Mouse (Mus musculus): ENCODE measurements around the gene Clybl. TPM values are rescaled to one million over a fixed set of nuclear protein-coding genes. Genes with fewer than 3 reads are reported as not detected.

Clybl gene
- polyA plus RNA-seq, 1 experiment = 10.7 TPM

DNA sequence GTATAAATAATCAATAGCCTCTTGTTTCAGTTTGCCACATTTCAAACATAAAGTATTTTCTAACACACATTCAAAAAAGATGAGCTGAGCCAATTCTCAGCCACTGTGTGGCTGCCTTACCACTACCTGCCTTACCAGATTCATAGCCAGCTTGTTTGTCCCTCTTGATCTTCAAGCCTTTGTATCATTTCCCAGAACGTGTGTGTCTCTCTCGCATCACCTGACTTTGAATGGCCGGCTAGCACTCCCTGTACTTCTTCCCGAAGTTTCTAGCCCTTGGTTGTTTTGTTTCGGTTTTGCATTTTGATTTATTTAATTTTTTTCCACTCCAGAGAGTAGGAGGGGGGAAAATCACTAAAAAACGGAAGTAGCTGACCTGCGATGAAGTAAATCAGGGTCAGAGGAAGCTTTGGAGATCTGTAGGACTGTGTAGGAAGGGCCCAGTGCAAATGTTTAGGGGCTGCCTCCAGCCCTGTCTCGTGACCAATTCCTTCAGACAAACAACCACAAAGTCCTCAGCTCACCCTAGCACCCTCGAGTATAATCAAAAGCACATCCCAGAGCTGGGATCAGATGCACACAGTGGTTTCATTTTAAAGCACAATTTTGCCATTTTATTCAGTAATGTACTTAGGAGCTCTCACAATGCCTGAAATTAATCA, 195.1 kb downstream of the Clybl start:
- 72% methylated on average over 9 of the region's 9 CpGs for WGBS

GRCm38 (mm10) chr14:122377681-122378080, 196.2 kb downstream of the Clybl start:
- no peak for DNase-seq (ENCODE audit: low read depth, low spot score)
- 90% methylated on average over 6 of the region's 6 CpGs for WGBS

More for the DNA sequence above, 195.1 kb downstream of the Clybl start:
- no peak for DNase-seq (ENCODE audit: low read depth, low spot score)

GRCm38 (mm10) chr14:122379076-122379475, 197.6 kb downstream of the Clybl start:
- WGBS = 91% methylated on average over 9 of the region's 9 CpGs
- no peak for DNase-seq (ENCODE audit: low read depth, low spot score)

GRCm38 (mm10) chr14:122379996-122380395, 198.5 kb downstream of the Clybl start:
- WGBS = 82% methylated on average over 5 of the region's 5 CpGs
- DNase-seq (ENCODE audit: low read depth, low spot score) = no peak

- WGBS = 53% methylated on average over 15 of the region's 15 CpGs
- DNase-seq (ENCODE audit: low read depth, low spot score) = no peak
Observed at GRCm38 (mm10) chr14:122380896-122381845, 199.7 kb downstream of the Clybl start.

DNA sequence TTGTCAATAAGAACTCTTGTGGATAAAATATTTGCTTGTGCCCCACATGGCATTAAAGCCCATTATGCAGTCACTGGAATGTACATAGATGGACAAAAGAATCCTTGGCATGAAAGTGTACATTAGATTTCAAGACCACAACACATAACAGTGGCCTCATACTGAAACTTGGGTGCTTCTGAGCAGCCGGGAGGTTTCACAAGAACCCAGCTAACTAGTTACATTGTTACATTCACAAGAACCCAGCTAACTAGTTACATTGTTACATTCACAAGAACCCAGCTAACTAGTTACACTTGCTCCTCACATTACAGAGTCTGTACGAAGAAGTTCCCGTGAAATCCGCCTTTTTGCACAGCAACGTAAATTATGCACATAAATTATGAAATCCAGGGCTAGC, 200.8 kb downstream of the Clybl start:
- 93% methylated on average over 5 of the region's 5 CpGs for WGBS
- DNase-seq (ENCODE audit: low read depth, low spot score) = no peak

DNA sequence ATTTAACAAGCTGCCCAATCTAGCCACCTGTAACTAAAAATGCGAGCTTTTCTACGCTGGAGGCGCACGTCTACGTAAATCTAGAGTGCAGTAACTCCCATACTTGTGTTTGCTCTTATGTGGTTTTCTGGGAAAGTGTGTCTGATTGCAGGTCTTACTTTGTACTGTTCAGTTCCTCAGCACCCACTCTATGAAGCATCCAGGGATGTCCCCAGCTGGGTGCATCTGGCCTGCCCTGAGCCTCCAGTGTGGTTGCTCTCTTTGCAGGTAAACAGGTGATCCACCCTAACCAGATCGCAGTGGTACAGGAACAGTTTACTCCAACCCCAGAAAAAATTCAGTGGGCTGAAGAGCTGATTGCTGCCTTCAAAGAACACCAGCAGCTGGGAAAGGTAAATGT, 202.4 kb downstream of the Clybl start:
- WGBS = 89% methylated on average over 6 of the region's 6 CpGs
- DNase-seq (ENCODE audit: low read depth, low spot score) = no peak

DNA sequence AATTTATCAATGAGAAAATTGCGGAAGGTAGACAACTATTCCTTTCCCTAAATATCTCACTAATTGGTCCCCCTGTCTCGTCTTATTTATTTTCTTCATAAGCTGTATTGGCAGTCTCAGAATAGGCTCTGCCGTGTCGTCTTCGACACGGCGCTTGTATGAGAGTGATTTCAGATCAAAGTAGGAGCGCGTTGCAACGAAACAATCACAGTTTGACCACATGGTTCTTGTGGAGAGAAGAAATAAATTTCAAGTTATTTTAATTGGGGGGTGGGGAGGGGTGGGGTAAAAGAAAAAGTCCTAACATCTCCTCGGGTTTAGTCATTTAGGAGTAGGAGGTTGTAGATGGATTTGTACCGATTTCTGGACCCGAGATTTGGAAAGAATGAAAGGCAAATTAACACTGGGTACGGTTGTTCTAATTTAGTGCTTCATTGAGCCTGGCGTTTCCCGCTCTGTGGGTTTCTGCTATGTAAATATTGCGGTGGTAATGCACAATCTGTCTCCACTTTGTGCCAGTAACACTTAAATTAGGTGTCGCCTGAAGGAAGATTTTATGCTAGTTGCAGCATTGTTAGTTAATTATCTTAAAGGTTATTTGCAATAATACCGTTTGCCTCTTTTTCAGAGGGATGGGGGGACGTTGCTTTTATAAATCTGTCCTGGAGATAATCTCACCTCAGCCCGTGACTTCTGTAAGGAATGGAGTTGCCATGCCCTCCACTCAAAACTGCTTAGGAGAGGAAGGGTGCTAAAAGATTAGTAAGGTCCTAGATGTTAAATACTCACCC, 203.1 kb downstream of the Clybl start:
- 74% methylated on average over 21 of the region's 21 CpGs for WGBS
- no peak for DNase-seq (ENCODE audit: low read depth, low spot score)

DNA sequence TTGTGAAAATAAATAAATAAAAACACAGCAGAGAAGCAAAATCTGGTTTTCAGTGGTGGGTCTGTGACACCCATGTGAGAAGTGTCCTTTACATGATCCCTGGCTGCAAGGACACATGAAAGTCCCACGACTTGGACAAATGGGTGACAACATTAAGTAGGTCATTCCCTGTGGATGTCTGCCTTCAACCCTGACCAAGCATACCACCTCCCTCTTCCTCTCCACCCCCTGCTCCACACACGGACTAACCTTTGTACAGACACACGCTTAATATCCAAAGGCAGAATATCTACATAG, 203.7 kb downstream of the Clybl start:
- 80% methylated on average over 3 of the region's 3 CpGs for WGBS
- no peak for DNase-seq (ENCODE audit: low read depth, low spot score)

DNA sequence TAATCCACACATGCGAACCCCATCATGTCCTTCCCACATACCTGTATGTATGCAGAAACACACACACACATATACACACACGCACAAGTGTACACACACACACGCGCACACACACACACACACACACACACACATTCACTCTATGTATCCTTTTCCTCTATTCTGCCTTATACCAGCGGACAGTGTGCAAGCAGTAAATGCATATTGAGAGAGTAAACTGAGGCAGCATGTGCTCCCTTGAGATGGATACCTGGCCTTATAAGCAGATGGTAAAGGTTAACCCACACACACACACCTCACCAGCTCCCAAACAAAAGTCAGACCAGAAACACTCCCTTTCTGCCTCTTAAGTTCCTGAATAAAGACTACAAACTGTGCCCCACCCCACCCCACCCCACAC, 204.3 kb downstream of the Clybl start:
- no peak for DNase-seq (ENCODE audit: low read depth, low spot score)
- WGBS = 94% methylated on average over 5 of the region's 5 CpGs

- WGBS = 93% methylated on average over 17 of the region's 17 CpGs
- no peak for DNase-seq (ENCODE audit: low read depth, low spot score)
Observed at GRCm38 (mm10) chr14:122386281-122387130, 205.0 kb downstream of the Clybl start.

DNA sequence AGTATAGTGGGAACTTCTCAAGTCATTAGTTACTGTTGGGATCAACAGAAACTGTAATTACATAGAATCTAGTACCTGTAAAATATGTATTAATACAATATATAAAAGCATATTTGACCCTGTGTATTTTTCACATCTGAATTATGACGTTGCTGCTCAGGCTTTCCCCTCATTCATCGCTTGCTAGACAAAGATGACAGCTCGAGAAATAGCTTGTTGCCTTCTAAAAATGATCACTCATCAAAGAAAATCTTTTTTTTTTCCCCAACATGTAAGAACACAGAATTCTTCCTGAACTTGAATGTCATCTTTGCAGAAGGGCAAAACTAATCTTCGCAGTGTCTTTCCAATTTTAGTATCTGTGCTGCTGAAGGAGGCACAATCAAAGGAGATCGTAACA, 206.3 kb downstream of the Clybl start:
- DNase-seq (ENCODE audit: low read depth, low spot score) = no peak

DNA sequence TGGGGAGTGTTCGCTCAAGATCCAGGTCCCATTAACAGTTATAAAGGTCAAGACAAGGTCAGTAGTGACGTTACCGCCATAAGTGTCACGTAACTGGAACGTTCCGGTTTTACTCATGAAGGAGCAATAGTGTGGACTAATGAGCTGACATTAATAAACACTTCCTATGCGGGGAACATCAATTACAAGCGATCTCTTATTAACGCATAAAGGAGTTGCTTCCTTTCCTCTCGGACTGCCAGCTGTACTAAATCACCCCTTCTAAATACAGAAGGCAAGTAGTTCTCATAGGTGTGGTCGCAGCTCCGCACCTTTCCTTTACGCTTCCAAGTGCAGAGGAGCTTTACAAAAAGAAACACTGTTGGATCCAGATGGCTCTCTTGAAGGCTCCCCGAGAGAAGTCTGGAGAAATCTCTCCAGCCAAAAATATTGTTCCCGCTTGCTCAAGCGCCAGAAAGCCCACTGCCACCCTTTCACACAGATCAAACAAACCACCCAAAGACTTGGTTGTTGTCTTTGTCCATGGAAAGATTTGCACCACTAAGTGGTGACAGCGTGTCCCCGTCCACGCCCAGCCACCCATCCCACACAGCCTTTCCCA, 207.0 kb downstream of the Clybl start:
- 76% methylated on average over 19 of the region's 19 CpGs for WGBS
- DNase-seq (ENCODE audit: low read depth, low spot score) = no peak

More for the DNA sequence above, 206.3 kb downstream of the Clybl start:
- 89% methylated on average over 5 of the region's 5 CpGs for WGBS

- no peak for DNase-seq (ENCODE audit: low read depth, low spot score)
- 89% methylated on average over 13 of the region's 13 CpGs for WGBS
Observed at GRCm38 (mm10) chr14:122389684-122390370, 208.3 kb downstream of the Clybl start.

- 39% methylated on average over 4 of the region's 4 CpGs for WGBS
- no peak for DNase-seq (ENCODE audit: low read depth, low spot score)
Observed at GRCm38 (mm10) chr14:122390935-122391334, 209.4 kb downstream of the Clybl start.

DNA sequence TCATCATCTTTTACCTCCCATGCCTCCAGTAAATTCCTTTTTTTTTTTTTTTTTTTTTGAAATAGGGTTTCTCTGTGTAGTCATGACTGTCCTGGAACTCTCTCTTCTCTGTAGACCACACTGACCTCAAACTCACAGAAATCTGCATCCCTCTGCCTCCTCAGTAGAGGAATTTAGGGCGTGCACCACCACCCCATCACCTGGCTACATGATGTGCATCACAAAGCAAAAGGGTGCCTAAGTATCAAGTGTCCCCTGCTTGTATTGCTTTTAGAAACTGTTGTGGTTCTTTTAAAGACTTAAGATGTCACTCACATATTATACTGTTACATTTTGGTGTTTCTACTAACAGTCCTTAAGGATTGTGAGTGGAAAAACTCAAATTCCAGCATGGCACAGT, 211.6 kb downstream of the Clybl start:
- WGBS = 86% methylated on average over 1 of the region's 1 CpGs
- no peak for DNase-seq (ENCODE audit: low read depth, low spot score)

DNA sequence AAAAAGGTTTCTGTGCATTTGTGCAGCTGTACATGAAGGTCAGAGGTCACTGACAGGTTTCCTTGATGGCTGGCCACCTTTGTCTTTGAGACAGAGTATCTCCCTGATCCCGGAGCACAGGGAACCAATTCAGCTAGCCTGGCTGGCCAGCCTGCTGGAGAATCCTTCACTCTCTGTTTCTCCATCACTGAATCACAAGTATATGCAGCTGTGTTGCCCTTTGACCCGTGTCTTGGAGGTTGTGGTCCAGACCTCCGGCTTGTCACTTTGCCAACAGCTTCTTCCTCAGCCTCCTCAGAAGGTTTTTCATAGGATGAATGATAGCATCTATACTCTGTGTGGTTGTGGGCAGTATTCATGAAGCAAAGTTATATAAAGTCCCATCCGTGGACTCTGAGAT, 217.2 kb downstream of the Clybl start:
- WGBS = 71% methylated on average over 4 of the region's 4 CpGs

GRCm38 (mm10) chr14:122399906-122400305, 218.4 kb downstream of the Clybl start:
- 19% methylated on average over 5 of the region's 5 CpGs for WGBS
- DNase-seq (ENCODE audit: low read depth, low spot score) = peak; percentile 71

More for the DNA sequence above, 217.2 kb downstream of the Clybl start:
- DNase-seq (ENCODE audit: low read depth, low spot score) = no peak
